Mouse (Mus musculus) heart, postnatal 0 days (tissue): Measurements from ENCODE around the gene Dctn3. TPM values are rescaled to one million over a fixed set of nuclear protein-coding genes. Genes with fewer than 3 reads are reported as not detected.

Experiments
- ATAC-seq: fragments of 200-750 bp; cut with Nextera tagmentation; 2 replicates; pipeline ENCODE4 v1.8.0; 2017; ENCODE audit warnings: low read depth, moderate number of reproducible peaks, moderate library complexity; ENCODE audit not compliant: insufficient read depth
- DNase-seq: peaks from one replicate; pipeline ENCODE4 v3.0.0-alpha.2; 2016; ENCODE audit warnings: low spot score
- H3K27ac ChIP-seq: fragments of 300-500 bp; sonication (generic); 2 replicates; pipeline ENCODE4 v1.5.1; 2014; ENCODE audit warnings: low read depth, mild to moderate bottlenecking
- H3K27me3 ChIP-seq: fragments of 300-500 bp; sonication (generic); 2 replicates; pipeline ENCODE4 v1.6.1; 2014; ENCODE audit warnings: low read length, mixed read lengths; ENCODE audit not compliant: control insufficient read depth, insufficient read depth
- H3K36me3 ChIP-seq: fragments of 300-500 bp; sonication (generic); replicated peaks from 2 replicates; pipeline ENCODE4 v1.6.1; 2014; ENCODE audit warnings: low read length, mixed read lengths; ENCODE audit not compliant: control insufficient read depth, insufficient read depth
- H3K4me1 ChIP-seq: fragments of 300-500 bp; sonication (generic); 2 replicates; pipeline ENCODE4 v1.6.1; 2014; ENCODE audit warnings: antibody characterized with exemption; ENCODE audit not compliant: control insufficient read depth, insufficient read depth
- H3K4me2 ChIP-seq: fragments of 300-500 bp; sonication (generic); 2 replicates; pipeline ENCODE4 v1.6.1; 2014; ENCODE audit warnings: low read depth, mild to moderate bottlenecking, low read length, moderate library complexity
- H3K4me3 ChIP-seq: fragments of 300-500 bp; sonication (generic); 2 replicates; pipeline ENCODE4 v1.5.1; 2014; ENCODE audit warnings: low read depth, low read length
- H3K9ac ChIP-seq: fragments of 300-500 bp; sonication (generic); replicated peaks from 2 replicates; pipeline ENCODE4 v1.6.1; 2014; ENCODE audit warnings: low read depth, low read length, mixed read lengths
- H3K9me3 ChIP-seq: fragments of 300-500 bp; sonication (generic); replicated peaks from 2 replicates; pipeline ENCODE4 v1.6.1; 2016; ENCODE audit warnings: low read length; ENCODE audit not compliant: control insufficient read depth
- CTCF ChIP-seq: IDR thresholded peaks from 2 replicates; pipeline ENCODE4 v1.5.1; 2016; ENCODE audit warnings: antibody characterized with exemption, control low read depth, low read depth
- EP300 ChIP-seq: IDR thresholded peaks from 2 replicates; pipeline ENCODE4 v1.6.1; 2016; ENCODE audit warnings: antibody characterized with exemption, low read depth
- WGBS: fragments of 180-500 bp; shearing (Covaris S2); extraction: QIAGEN DNeasy Blood & Tissue Kit; methylation state at CpG from one replicate; pipeline ENCODE4 v1.1.7; 2014; 5-methylcytosine and 5-hydroxymethylcytosine counted together
- polyA plus RNA-seq: library from polyadenylated mRNA; unstranded; fragments of >200 nt; fragmentation: Nextera tagmentation; extraction: Ambion mirVana; gene quantifications from 2 replicates; pipeline ENCODE4 v1.2.1, GENCODE M21; 2015
- total RNA-seq: library from RNA; depleted of rRNA; stranded (reverse); fragments of >200 nt; gene quantifications from 2 replicates; pipeline ENCODE4 v1.2.3, GENCODE M21; 2014; ENCODE audit warnings: low replicate concordance

Gene Dctn3
- total and polyA plus RNA-seq, 2 experiments from 2014 or later: 121 to 161 TPM

- WGBS: no CpG with 5 or more reads among the region's 2 CpGs
- Histone ChIP-seq H3K27me3 (peaks cover 30% of the 10 kb centered on the region), H3K4me1 (peaks cover 12% of the 10 kb centered on the region), H3K4me3 (no peak overlapping the region), H3K36me3 (no peaks in the 10 kb centered on the region), H3K9ac (no peak overlapping the region; the same call in 1 of the 2 replicates), H3K4me2 (no peak overlapping the region), H3K9me3 (no peaks in the 10 kb centered on the region), H3K27ac (no peak overlapping the region)
- no peak; the same call in 1 of the 2 replicates for ATAC-seq
- TF ChIP-seq CTCF (no peak), EP300 (no peak)
- DNase-seq: no peak
These were observed 43.7 kb downstream of the Dctn3 start for GRCm38 (mm10) chr4:41679291-41679690.

GRCm38 (mm10) chr4:41678863-41679262 is 44.1 kb downstream of the Dctn3 start:
- H3K27me3 ChIP-seq: peaks cover 30% of the 10 kb centered on the region
- no peaks in the 10 kb centered on the region for H3K36me3 ChIP-seq
- 45% methylated on average over 6 of the region's 6 CpGs for WGBS
- no peak overlapping the region for H3K4me3 ChIP-seq
- no peak for TF ChIP-seq EP300
- no peak for TF ChIP-seq CTCF
- no peak overlapping the region for H3K9ac ChIP-seq
- no peak for DNase-seq
- H3K9me3 ChIP-seq: no peaks in the 10 kb centered on the region
- H3K27ac ChIP-seq: no peak overlapping the region
- no peak overlapping the region for H3K4me2 ChIP-seq
- peaks cover 12% of the 10 kb centered on the region for H3K4me1 ChIP-seq
- ATAC-seq: no peak

GRCm38 (mm10) chr4:41677006-41677629 is 45.9 kb downstream of the Dctn3 start:
- Histone ChIP-seq H3K4me3 (no peak overlapping the region), H3K4me2 (no peak overlapping the region), H3K27me3 (peaks cover 27% of the 10 kb centered on the region), H3K9ac (no peak overlapping the region), H3K4me1 (peaks cover 12% of the 10 kb centered on the region), H3K36me3 (no peaks in the 10 kb centered on the region), H3K27ac (no peak overlapping the region), H3K9me3 (no peaks in the 10 kb centered on the region)
- DNase-seq (no peak), ATAC-seq (peak; percentile 58)
- TF ChIP-seq CTCF: no peak
- TF ChIP-seq EP300: no peak
- 32% methylated on average over 13 of the region's 13 CpGs for WGBS

- peaks cover 12% of the 10 kb centered on the region for H3K4me1 ChIP-seq
- H3K4me3 ChIP-seq: no peak overlapping the region
- 38% methylated on average over 17 of the region's 17 CpGs for WGBS
- ATAC-seq: no peak
- H3K27ac ChIP-seq: no peak overlapping the region
- no peaks in the 10 kb centered on the region for H3K9me3 ChIP-seq
- no peak for DNase-seq
- H3K27me3 ChIP-seq: peaks cover 32% of the 10 kb centered on the region
- H3K36me3 ChIP-seq: no peaks in the 10 kb centered on the region
- no peak overlapping the region for H3K4me2 ChIP-seq
- TF ChIP-seq EP300 (no peak), CTCF (no peak)
- H3K9ac ChIP-seq: no peak overlapping the region
These were observed 46.5 kb downstream of the Dctn3 start for GRCm38 (mm10) chr4:41676248-41677005.

- no peaks in the 10 kb centered on the region for H3K36me3 ChIP-seq
- no peak overlapping the region for H3K9ac ChIP-seq
- 51% methylated on average over 19 of the region's 19 CpGs for WGBS
- ATAC-seq: no peak
- no peaks in the 10 kb centered on the region for H3K9me3 ChIP-seq
- peaks cover 4% of the 10 kb centered on the region; the same call in 1 of the 2 replicates for H3K4me1 ChIP-seq
- no peak overlapping the region for H3K4me3 ChIP-seq
- DNase-seq: no peak
- H3K27me3 ChIP-seq: peaks cover 38% of the 10 kb centered on the region
- H3K27ac ChIP-seq: no peak overlapping the region
- H3K4me2 ChIP-seq: no peak overlapping the region
- TF ChIP-seq EP300 (no peak), CTCF (no peak)
These were observed 49.8 kb downstream of the Dctn3 start for GRCm38 (mm10) chr4:41673186-41673585.
